8 mouse cellular contexts compared by ENCODE assay signal in genomic region chr7:99500201-99500600, GRCm38 (mm10). TPM values are rescaled to one million over a fixed set of nuclear protein-coding genes. Genes with fewer than 3 reads are reported as not detected.
A peak's percentile ranks its signal among the peaks of the same experiment; 100 is the strongest.
DNase-seq lines count a peak whose midpoint lies in the region; ATAC-seq lines count a peak whose summit lies in the region.

No protein-coding gene starts in this region.

- H3K9me3 ChIP-seq in intestine, embryonic 16.5 days (ENCODE audit: control insufficient read depth, low read length) = no peaks in the 10 kb centered on the region
- no peaks in the 10 kb centered on the region for H3K9me3 ChIP-seq in midbrain, embryonic 10.5 days (replicated peaks)

- no peak overlapping the region for H3K4me3 ChIP-seq in intestine, embryonic 16.5 days (ENCODE audit: low read length)
- no peak overlapping the region for H3K4me3 ChIP-seq in midbrain, embryonic 10.5 days

- H3K4me1 ChIP-seq in intestine, embryonic 16.5 days (ENCODE audit: control insufficient read depth, insufficient read depth, low read length) = no peaks in the 10 kb centered on the region
- no peaks in the 10 kb centered on the region for H3K4me1 ChIP-seq in midbrain, embryonic 10.5 days

- no peaks in the 10 kb centered on the region for H3K36me3 ChIP-seq in intestine, embryonic 16.5 days (ENCODE audit: control insufficient read depth, insufficient read depth, low read length)
- H3K36me3 ChIP-seq in midbrain, embryonic 10.5 days = no peaks in the 10 kb centered on the region

- DNase-seq in adrenal gland, adult 8-10 months = peak; percentile 45
- peak; percentile 64 for DNase-seq in embryo, embryonic 11.5 days (ENCODE audit: low read depth, low spot score)
- DNase-seq in left cerebral cortex, postnatal 25 days (ENCODE audit: low spot score in 2 of 2) = peak; percentile 83 to 89
- peak; percentile 81 for DNase-seq in midbrain, embryonic 10.5 days (ENCODE audit: low spot score)
- DNase-seq in skeletal muscle tissue, adult 2 months (ENCODE audit: low read depth, low spot score) = peak; percentile 60
- peak; percentile 70 for DNase-seq in yolk sac, embryonic 10.5 days (ENCODE audit: low spot score)

- peak; percentile 90 for ATAC-seq in granulocyte monocyte progenitor cell, adult 5-6 weeks (replicated peaks; ENCODE audit: poor library complexity, severe bottlenecking)
- ATAC-seq in intestine, embryonic 16.5 days = peak; percentile 78

- H3K9ac ChIP-seq in intestine, embryonic 16.5 days (ENCODE audit: low read depth, low read length) = no peak overlapping the region

- intact Hi-C loops in left cerebral cortex, postnatal 25 days (cut with DNase I) = loop anchor here (1.0 to 5.0 kb wide), 3 partner anchors 56 to 297 kb away; no protein-coding TSS in a partner anchor

- H3K27me3 ChIP-seq in intestine, embryonic 16.5 days (replicated peaks; ENCODE audit: control insufficient read depth, insufficient read depth, low read length) = no peaks in the 10 kb centered on the region
- no peaks in the 10 kb centered on the region for H3K27me3 ChIP-seq in midbrain, embryonic 10.5 days (ENCODE audit: low read depth, poor library complexity, severe bottlenecking)

- no peak overlapping the region for H3K4me2 ChIP-seq in intestine, embryonic 16.5 days (ENCODE audit: low read depth, low read length)

- no peak overlapping the region for H3K27ac ChIP-seq in intestine, embryonic 16.5 days (ENCODE audit: low read length)
- H3K27ac ChIP-seq in midbrain, embryonic 10.5 days (replicated peaks) = no peak overlapping the region

- 5% methylated on average over 8 of the region's 8 CpGs for WGBS in intestine, embryonic 16.5 days
- 4% methylated on average over 8 of the region's 8 CpGs for WGBS in midbrain, embryonic 10.5 days

RNA-seq across cellular contexts. Expression of gene Rps3, which starts 16.7 kb away (rescaled TPM):
- total RNA-seq in adrenal gland, adult 8-10 months (2022) = 100 to 1,000 TPM; 533 to 601 (median 565) TPM
- 1,410 and 1,463 TPM in 2 replicates for total RNA-seq in granulocyte monocyte progenitor cell, adult 5-6 weeks (2014; fragmentation: Nextera tagmentation)
- 1,810 and 2,293 TPM in 2 replicates for total RNA-seq in granulocyte monocyte progenitor cell, adult 5-6 weeks (2017)
- polyA plus RNA-seq in intestine, embryonic 16.5 days (2015; fragmentation: Nextera tagmentation; extraction: Ambion mirVana) = 775 and 816 TPM in 2 replicates
- 100 to 1,000 TPM; 230 to 233 TPM for total RNA-seq in left cerebral cortex, postnatal 25 days (2021)
- 681 and 788 TPM in 2 replicates for polyA plus RNA-seq in midbrain, embryonic 10.5 days (2016; fragmentation: Nextera tagmentation; extraction: Ambion mirVana)

RNA-seq across cellular contexts. Expression of gene Klhl35, which starts 34.4 kb away (rescaled TPM):
- total RNA-seq in adrenal gland, adult 8-10 months (2022) = 1 to 10 TPM in 1 of 4 experiments, under 1 TPM in 3; 0.38 to 1.2 (median 0.75) TPM
- not detected in 2 replicates for total RNA-seq in granulocyte monocyte progenitor cell, adult 5-6 weeks (2014; fragmentation: Nextera tagmentation)
- 0.22 and 0.57 TPM in 2 replicates for total RNA-seq in granulocyte monocyte progenitor cell, adult 5-6 weeks (2017)
- polyA plus RNA-seq in intestine, embryonic 16.5 days (2015; fragmentation: Nextera tagmentation; extraction: Ambion mirVana) = 0.15 and 0.17 TPM in 2 replicates
- total RNA-seq in left cerebral cortex, postnatal 25 days (2021) = 1 to 10 TPM; 2.8 to 3.3 TPM
- polyA plus RNA-seq in midbrain, embryonic 10.5 days (2016; fragmentation: Nextera tagmentation; extraction: Ambion mirVana) = 2.9 and 10.0 TPM in 2 replicates

RNA-seq across cellular contexts. Expression of gene Arrb1, which starts 35.1 kb away (rescaled TPM):
- 10 to 100 TPM; 59.8 to 82.0 (median 64.7) TPM for total RNA-seq in adrenal gland, adult 8-10 months (2022)
- 35.3 and 40.1 TPM in 2 replicates for total RNA-seq in granulocyte monocyte progenitor cell, adult 5-6 weeks (2014; fragmentation: Nextera tagmentation)
- 24.1 and 36.6 TPM in 2 replicates for total RNA-seq in granulocyte monocyte progenitor cell, adult 5-6 weeks (2017)
- polyA plus RNA-seq in intestine, embryonic 16.5 days (2015; fragmentation: Nextera tagmentation; extraction: Ambion mirVana) = 7.7 and 9.2 TPM in 2 replicates
- total RNA-seq in left cerebral cortex, postnatal 25 days (2021) = 100 to 1,000 TPM; 180 to 181 TPM
- polyA plus RNA-seq in midbrain, embryonic 10.5 days (2016; fragmentation: Nextera tagmentation; extraction: Ambion mirVana) = 9.8 and 10.1 TPM in 2 replicates
